Mouse (Mus musculus) heart, embryonic 14.5 days (tissue): ENCODE data around the gene 4922502D21Rik. TPM values are rescaled to one million over a fixed set of nuclear protein-coding genes. Genes with fewer than 3 reads are reported as not detected.

ENCODE experiments used
- ATAC-seq: fragments of 200-750 bp; cut with Nextera tagmentation; 2 replicates; pipeline ENCODE4 v1.8.0; 2017; ENCODE audit warnings: low read depth, moderate TSS enrichment; ENCODE audit not compliant: insufficient number of reproducible peaks, insufficient read depth, low FRiP score
- H3K27ac ChIP-seq, 2 experiments: fragments of 200-500 bp in 1 of 2; fragments of 300-500 bp in 1 of 2; sonication (generic) in 1 of 2; replicated peaks in 1 of 2; 2 replicates each; pipeline ENCODE4 v1.5.1; 2012 to 2014; ENCODE audit warnings: low read depth in 2 of 2, low read length in 2 of 2, control low read depth in 1 of 2, mild to moderate bottlenecking in 1 of 2, mixed read lengths in 1 of 2; ENCODE audit not compliant: control insufficient read depth in 1 of 2, insufficient read depth in 1 of 2
- H3K27me3 ChIP-seq: fragments of 300-500 bp; sonication (generic); 2 replicates; pipeline ENCODE4 v1.6.1; 2014; ENCODE audit warnings: mild to moderate bottlenecking, low read length, control low read depth; ENCODE audit not compliant: control insufficient read depth, insufficient read depth
- H3K36me3 ChIP-seq: fragments of 300-500 bp; sonication (generic); 2 replicates; pipeline ENCODE4 v1.6.1; 2014; ENCODE audit warnings: mild to moderate bottlenecking, control low read depth, low read length, mixed read lengths; ENCODE audit not compliant: control insufficient read depth, insufficient read depth
- H3K4me1 ChIP-seq, 2 experiments: fragments of 200-500 bp in 1 of 2; fragments of 300-500 bp in 1 of 2; sonication (generic) in 1 of 2; 2 replicates each; pipeline ENCODE4 v1.6.1; 2012 to 2014; ENCODE audit warnings: low read length in 2 of 2, control low read depth in 1 of 2, mixed read lengths in 1 of 2; ENCODE audit not compliant: control insufficient read depth in 2 of 2, insufficient read depth in 2 of 2
- H3K4me2 ChIP-seq: fragments of 300-500 bp; sonication (generic); 2 replicates; pipeline ENCODE4 v1.6.1; 2014; ENCODE audit warnings: mild to moderate bottlenecking, low read length
- H3K4me3 ChIP-seq, 2 experiments: fragments of 200-500 bp in 1 of 2; fragments of 300-500 bp in 1 of 2; sonication (generic) in 1 of 2; 2 replicates each; pipeline ENCODE4 v1.5.1; 2012 to 2014; ENCODE audit warnings: low read length in 2 of 2, mild to moderate bottlenecking in 2 of 2, control low read depth in 1 of 2, low read depth in 1 of 2, moderate library complexity in 1 of 2; ENCODE audit not compliant: control insufficient read depth in 1 of 2, insufficient read depth in 1 of 2
- H3K9ac ChIP-seq: fragments of 300-500 bp; sonication (generic); 2 replicates; pipeline ENCODE4 v1.6.1; 2014; ENCODE audit warnings: mild to moderate bottlenecking, low read length
- H3K9me3 ChIP-seq: fragments of 300-500 bp; sonication (generic); 2 replicates; pipeline ENCODE4 v1.6.1; 2016; ENCODE audit warnings: low read length, control low read depth; ENCODE audit not compliant: control insufficient read depth
- WGBS: fragments of 180-500 bp; shearing (Covaris S2); extraction: QIAGEN DNeasy Blood & Tissue Kit; methylation state at CpG from one replicate; pipeline ENCODE4 v1.1.7; 2014; 5-methylcytosine and 5-hydroxymethylcytosine counted together
- polyA plus RNA-seq: library from polyadenylated mRNA; unstranded; fragments of >200 nt; fragmentation: Nextera tagmentation; extraction: Ambion mirVana; gene quantifications from 2 replicates; pipeline ENCODE4 v1.2.1, GENCODE M21; 2014

Gene 4922502D21Rik
- polyA plus RNA-seq: not detected in 2 replicates

DNA sequence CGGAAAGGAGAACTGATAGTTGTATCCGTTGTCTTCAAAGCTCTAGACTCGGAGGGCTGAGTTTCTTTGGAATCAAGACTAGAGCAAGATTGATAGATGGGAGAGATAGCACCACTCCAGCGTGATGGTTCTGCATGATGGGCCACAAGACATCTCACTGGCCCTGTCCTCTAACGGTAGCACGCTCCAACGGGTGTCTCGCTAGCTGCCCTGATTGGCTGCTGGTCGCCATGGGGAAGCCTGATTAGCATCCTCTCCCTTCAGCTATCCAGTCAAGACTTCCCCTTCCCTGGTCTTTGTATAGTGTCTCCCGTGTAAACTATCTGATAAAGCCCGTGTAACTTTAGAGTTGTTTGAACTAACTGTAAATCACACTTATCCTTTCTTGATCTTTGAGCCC is at the start of gene 4922502D21Rik:
TSS of gene 4922502D21Rik (minus strand) at position 187 of the 400 bp plus-strand sequence.
- ATAC-seq: no peak
- WGBS: 48% methylated on average over 11 of the region's 11 CpGs
- Histone ChIP-seq H3K4me3 (no peak within 1 kb of the TSS), H3K4me1 (no peaks in the 10 kb centered on the region), H3K9ac (no peak within 1 kb of the TSS), H3K27me3 (no peaks in the 10 kb centered on the region), H3K4me2 (no peak within 1 kb of the TSS), H3K36me3 (no peaks in the 10 kb centered on the region), H3K27ac (no peak within 1 kb of the TSS), H3K9me3 (no peaks in the 10 kb centered on the region)

DNA sequence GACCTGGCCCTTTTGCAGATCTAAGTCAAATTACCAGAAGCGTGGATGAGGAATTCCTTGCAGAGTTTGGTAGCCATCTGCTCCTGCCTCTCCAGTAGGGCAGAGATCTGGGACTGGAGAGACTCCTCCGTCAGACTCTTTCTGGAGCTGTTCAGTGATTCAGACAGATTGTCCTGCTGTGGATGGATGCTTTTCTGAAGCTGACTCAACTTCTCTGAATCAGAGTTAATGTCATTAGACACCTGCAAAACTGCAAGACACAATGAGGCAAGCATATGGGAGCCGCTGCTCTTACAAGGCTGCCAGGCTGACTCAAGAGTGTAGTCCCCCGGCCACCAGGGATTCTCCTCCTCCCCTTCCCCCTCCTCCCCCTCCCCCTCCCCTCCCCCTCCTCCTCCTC is 48.9 kb upstream of the 4922502D21Rik start:
- Histone ChIP-seq H3K9me3 (peaks cover 4% of the 10 kb centered on the region; the same call in 1 of the 2 replicates), H3K27me3 (no peaks in the 10 kb centered on the region), H3K4me3 (no peak overlapping the region), H3K36me3 (no peaks in the 10 kb centered on the region), H3K4me2 (no peak overlapping the region), H3K4me1 (no peaks in the 10 kb centered on the region; a peak in 1 of 4 replicates), H3K9ac (no peak overlapping the region), H3K27ac (no peak overlapping the region)
- 72% methylated on average over 4 of the region's 4 CpGs for WGBS
- ATAC-seq: no peak

DNA sequence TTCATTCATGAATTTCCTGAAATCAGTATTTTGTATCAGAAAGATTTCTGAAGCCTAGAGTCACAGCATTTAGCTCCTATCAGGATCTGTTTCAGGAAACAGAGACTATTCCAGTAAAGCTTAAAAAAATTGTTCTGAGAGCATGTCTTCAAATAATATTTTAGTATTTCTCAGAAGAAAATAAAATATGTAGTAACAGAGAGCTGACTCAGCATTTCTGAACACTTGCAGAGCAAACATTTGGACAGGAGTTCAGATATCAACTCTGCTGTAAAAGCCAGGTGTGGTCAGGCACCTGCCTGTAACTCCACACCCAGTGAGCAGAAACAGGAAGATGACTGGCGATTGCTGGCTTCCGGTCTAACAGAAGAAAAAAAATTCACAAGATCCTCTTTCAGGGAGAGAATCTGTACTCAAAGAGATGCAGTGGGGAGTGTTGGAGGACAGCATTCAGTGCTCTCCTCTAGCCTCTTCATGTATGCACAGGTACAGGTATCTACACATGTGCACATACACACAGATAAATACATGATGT is 43.4 kb upstream of the 4922502D21Rik start:
- Histone ChIP-seq H3K36me3 (no peaks in the 10 kb centered on the region), H3K27ac (no peak overlapping the region), H3K4me2 (no peak overlapping the region), H3K4me1 (0 out of 4 replicates have a peak, but pooled peaks cover 0 to 2% of the 10 kb centered on the region in 2 experiments), H3K27me3 (no peaks in the 10 kb centered on the region), H3K9ac (no peak overlapping the region), H3K4me3 (no peak overlapping the region), H3K9me3 (peaks cover 4% of the 10 kb centered on the region; the same call in 1 of the 2 replicates)
- 74% methylated on average over 2 of the region's 2 CpGs for WGBS
- no peak for ATAC-seq

DNA sequence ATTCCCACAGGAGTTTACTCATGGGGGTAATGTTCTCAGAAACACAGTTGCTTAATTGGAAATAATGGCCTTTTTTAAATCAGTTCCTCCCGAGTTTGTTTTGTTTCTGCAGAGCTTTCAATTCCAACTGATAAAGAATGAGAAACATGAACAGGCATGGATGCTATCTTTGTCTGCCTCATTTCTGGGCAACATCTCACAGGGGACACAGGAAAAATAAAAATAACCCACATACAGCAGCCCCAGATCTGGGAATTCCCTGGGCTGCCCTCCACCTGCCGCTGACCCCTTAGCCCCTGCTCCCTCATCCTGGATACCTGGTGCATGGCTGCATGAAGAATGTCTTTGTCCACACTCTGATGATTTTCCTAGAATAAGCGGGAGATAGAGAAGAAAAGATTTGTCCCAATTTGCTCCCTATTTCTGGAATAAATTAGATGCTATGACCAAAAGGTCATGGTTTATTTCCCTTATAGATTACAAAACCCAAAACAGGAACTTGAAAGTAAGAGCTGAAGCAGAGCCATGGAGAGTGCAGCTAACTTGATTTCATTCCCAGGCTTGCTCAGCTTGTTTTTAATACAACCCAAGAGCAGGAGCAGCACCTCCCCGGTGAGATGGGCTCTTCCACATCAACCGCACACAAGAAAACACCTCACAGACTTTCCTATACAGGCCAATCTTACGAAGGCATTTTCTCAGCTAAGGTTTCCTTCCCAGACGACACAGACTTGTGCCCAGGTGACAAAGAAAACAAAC is 38.0 kb upstream of the 4922502D21Rik start:
- H3K27ac ChIP-seq: no peak overlapping the region
- H3K27me3 ChIP-seq: no peaks in the 10 kb centered on the region
- no peak overlapping the region for H3K9ac ChIP-seq
- H3K36me3 ChIP-seq: no peaks in the 10 kb centered on the region
- 48% methylated on average over 7 of the region's 7 CpGs for WGBS
- 0 out of 4 replicates have a peak, but pooled peaks cover 0 to 2% of the 10 kb centered on the region in 2 experiments for H3K4me1 ChIP-seq
- H3K4me2 ChIP-seq: no peak overlapping the region
- no peak overlapping the region for H3K4me3 ChIP-seq
- no peak for ATAC-seq
- no peaks in the 10 kb centered on the region for H3K9me3 ChIP-seq

DNA sequence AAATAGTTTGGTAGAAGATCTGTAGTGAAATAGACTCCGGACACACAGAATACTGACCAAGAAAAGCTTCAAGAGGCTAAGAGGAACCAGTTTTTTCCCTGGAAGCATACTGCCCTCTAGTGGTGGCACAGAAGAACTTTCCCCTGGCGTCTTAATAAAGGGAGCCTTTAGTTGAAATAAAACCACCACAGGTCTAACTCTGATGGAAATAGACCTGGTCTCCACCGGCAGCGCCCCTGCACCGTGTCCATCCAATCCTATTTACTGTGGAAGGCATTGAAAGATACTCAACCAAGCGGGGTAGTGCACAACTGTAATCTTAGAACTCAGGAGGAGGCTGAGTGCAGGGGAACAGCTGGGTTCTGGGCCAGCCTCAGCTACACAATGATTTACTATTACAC is 34.4 kb upstream of the 4922502D21Rik start:
- H3K27me3 ChIP-seq: no peaks in the 10 kb centered on the region
- no peaks in the 10 kb centered on the region for H3K9me3 ChIP-seq
- no peaks in the 10 kb centered on the region for H3K4me1 ChIP-seq
- H3K27ac ChIP-seq: no peak overlapping the region
- H3K9ac ChIP-seq: no peak overlapping the region
- H3K4me3 ChIP-seq: no peak overlapping the region
- H3K36me3 ChIP-seq: no peaks in the 10 kb centered on the region
- no peak overlapping the region for H3K4me2 ChIP-seq
- WGBS: 19% methylated on average over 6 of the region's 6 CpGs
- no peak for ATAC-seq

DNA sequence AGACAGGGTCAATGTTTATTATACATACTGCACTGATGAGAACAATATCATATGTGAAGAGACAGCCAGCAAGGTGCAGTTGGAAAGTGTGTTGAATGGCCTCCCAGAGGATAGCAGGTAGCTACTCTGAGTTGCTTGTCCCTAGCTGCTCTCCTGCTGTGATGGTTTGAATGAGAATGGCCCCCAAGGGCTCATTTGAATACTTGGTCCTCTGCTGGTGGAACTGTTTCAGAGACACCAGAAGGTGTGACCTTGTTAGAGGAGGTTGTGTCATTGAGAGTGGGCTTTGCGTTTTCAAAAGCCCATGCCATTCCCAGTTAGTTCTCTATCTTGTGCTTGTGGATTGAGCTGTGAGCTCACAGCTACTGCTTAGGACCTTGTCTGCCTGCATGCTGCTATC is 32.3 kb upstream of the 4922502D21Rik start:
- no peak overlapping the region for H3K4me2 ChIP-seq
- H3K36me3 ChIP-seq: no peaks in the 10 kb centered on the region
- H3K27me3 ChIP-seq: no peaks in the 10 kb centered on the region
- no peaks in the 10 kb centered on the region for H3K9me3 ChIP-seq
- H3K4me1 ChIP-seq: no peaks in the 10 kb centered on the region
- no peak overlapping the region for H3K9ac ChIP-seq
- WGBS: 17% methylated on average over 1 of the region's 1 CpGs
- H3K27ac ChIP-seq: no peak overlapping the region
- ATAC-seq: no peak
- no peak overlapping the region for H3K4me3 ChIP-seq

DNA sequence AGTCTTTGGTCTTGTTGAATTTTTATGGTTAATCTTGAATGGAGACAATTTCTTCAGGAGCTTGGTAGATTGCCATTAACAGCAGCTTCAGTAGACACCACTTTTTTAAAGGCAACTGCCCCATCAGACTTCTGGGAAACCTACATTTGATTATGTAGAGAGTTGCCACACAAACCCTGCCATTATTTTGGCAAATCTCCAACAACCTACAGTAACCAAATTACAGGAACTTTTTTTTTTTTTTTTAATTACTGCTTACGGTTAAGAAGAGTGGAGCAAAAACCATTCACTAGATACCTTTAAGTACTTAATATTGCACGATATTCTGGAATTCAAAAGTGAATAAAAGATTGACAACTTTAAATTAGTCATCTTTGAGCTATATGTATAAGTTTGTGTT is 27.9 kb upstream of the 4922502D21Rik start:
- Histone ChIP-seq H3K9me3 (no peaks in the 10 kb centered on the region), H3K4me1 (no peaks in the 10 kb centered on the region), H3K27ac (no peak overlapping the region), H3K36me3 (no peaks in the 10 kb centered on the region), H3K4me2 (no peak overlapping the region), H3K27me3 (no peaks in the 10 kb centered on the region), H3K9ac (no peak overlapping the region), H3K4me3 (no peak overlapping the region)
- 78% methylated on average over 2 of the region's 2 CpGs for WGBS
- ATAC-seq: no peak
